Mouse (Mus musculus) stomach, embryonic 15.5 days (tissue): ENCODE results near the gene Ppig. TPM values are rescaled to one million over a fixed set of nuclear protein-coding genes. Genes with fewer than 3 reads are reported as not detected.
A peak's percentile ranks its signal among the peaks of the same experiment; 100 is the strongest.
"Not testable (repeated sequence)": the region's sequence is repeated elsewhere in the genome, so short reads cannot be mapped to it uniquely, and the experiment has no call there.

Experiments used
- ATAC-seq: fragments of 200-750 bp; cut with Nextera tagmentation; 2 replicates; pipeline ENCODE4 v1.8.0; 2017; ENCODE audit warnings: low read depth, moderate number of reproducible peaks, moderate TSS enrichment; ENCODE audit not compliant: insufficient read depth, low FRiP score
- H3K27ac ChIP-seq: fragments of 300-500 bp; sonication (generic); 2 replicates; pipeline ENCODE4 v1.5.1; 2015; ENCODE audit warnings: mild to moderate bottlenecking, inconsistent platforms
- H3K27me3 ChIP-seq: fragments of 300-500 bp; sonication (generic); replicated peaks from 2 replicates; pipeline ENCODE4 v1.6.1; 2015; ENCODE audit warnings: inconsistent platforms
- H3K36me3 ChIP-seq: fragments of 300-500 bp; sonication (generic); 2 replicates; pipeline ENCODE4 v1.6.1; 2015; ENCODE audit warnings: inconsistent platforms
- H3K4me1 ChIP-seq: fragments of 300-500 bp; sonication (generic); 2 replicates; pipeline ENCODE4 v1.6.1; 2015; ENCODE audit warnings: inconsistent platforms
- H3K4me2 ChIP-seq: fragments of 300-500 bp; sonication (generic); 2 replicates; pipeline ENCODE4 v1.6.1; 2015; ENCODE audit warnings: mild to moderate bottlenecking, inconsistent platforms
- H3K4me3 ChIP-seq: fragments of 300-500 bp; sonication (generic); replicated peaks from 2 replicates; pipeline ENCODE4 v1.5.1; 2015; ENCODE audit warnings: inconsistent platforms
- H3K9ac ChIP-seq: fragments of 300-500 bp; sonication (generic); 2 replicates; pipeline ENCODE4 v1.6.1; 2015; ENCODE audit warnings: inconsistent platforms
- H3K9me3 ChIP-seq: fragments of 300-500 bp; sonication (generic); 2 replicates; pipeline ENCODE4 v1.6.1; 2016; ENCODE audit warnings: inconsistent platforms
- WGBS: fragments of 180-500 bp; shearing (Covaris S2); methylation state at CpG from one replicate; pipeline ENCODE4 v1.1.7; 2015; 5-methylcytosine and 5-hydroxymethylcytosine counted together
- polyA plus RNA-seq: library from polyadenylated mRNA; unstranded; fragments of >200 nt; fragmentation: Nextera tagmentation; extraction: Ambion mirVana; gene quantifications from 2 replicates; pipeline ENCODE4 v1.2.1, GENCODE M21; 2015

The Ppig gene
- polyA plus RNA-seq: 124 and 152 TPM in 2 replicates

DNA sequence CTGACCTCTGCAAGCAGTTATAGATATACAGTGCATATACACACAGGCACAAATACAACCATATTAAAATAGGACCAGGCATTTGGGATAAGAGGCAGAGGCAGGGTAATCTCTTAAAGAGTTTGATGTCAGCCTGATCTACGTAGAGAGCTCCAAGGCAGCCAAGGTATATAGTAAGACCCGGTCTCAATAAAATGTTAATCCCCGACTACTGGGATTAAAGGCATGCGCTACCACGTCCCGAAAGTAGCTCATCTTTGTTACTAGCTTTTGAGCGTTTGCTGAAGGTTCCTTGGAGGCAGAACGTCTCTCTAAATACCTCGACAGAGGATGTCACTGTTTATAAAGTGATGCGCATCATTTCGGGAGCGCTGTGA, at the start of gene Ppig:
TSS of gene Ppig (plus strand) at position 273 of the 377 bp plus-strand sequence.
- H3K4me1 ChIP-seq: 0 out of 2 replicates have a peak, but pooled peaks cover 4% of the 10 kb centered on the region
- 5% methylated on average over 12 of the region's 12 CpGs for WGBS
- H3K4me2 ChIP-seq: peak within 1 kb of the TSS; percentile 70
- peak within 1 kb of the TSS; percentile 93 for H3K27ac ChIP-seq
- H3K4me3 ChIP-seq: peak within 1 kb of the TSS; percentile 99
- H3K9me3 ChIP-seq: no peaks in the 10 kb centered on the region
- ATAC-seq: peak; percentile 2; the same call in 1 of the 2 replicates
- H3K36me3 ChIP-seq: no peaks in the 10 kb centered on the region
- H3K27me3 ChIP-seq: no peaks in the 10 kb centered on the region
- H3K9ac ChIP-seq: peak within 1 kb of the TSS; percentile 93

DNA sequence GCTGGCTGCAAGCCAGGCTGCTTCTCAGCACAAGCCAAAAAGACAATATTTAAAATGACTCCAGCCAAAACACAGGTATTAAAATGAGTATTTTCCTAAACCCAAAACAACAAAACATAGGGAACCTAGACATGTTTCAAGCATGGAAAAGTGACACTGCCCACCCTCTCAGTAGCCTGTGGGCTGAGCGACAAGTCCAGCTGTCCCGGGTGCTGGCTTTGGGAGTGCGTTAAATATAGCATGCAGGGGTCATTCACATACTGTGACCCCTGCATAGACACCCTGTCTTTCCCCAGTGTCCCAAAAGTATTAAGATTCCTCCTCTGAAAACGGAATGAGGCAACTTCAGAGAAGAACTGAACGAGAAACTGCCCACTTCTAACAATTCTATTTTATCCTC, 48.6 kb upstream of the Ppig start:
- Histone ChIP-seq H3K4me1 (no peaks in the 10 kb centered on the region), H3K27me3 (no peaks in the 10 kb centered on the region), H3K4me3 (no peak overlapping the region), H3K27ac (no peak overlapping the region), H3K4me2 (no peak overlapping the region), H3K9me3 (no peaks in the 10 kb centered on the region), H3K9ac (no peak overlapping the region), H3K36me3 (no peaks in the 10 kb centered on the region)
- no peak for ATAC-seq
- 62% methylated on average over 5 of the region's 5 CpGs for WGBS

GRCm38 (mm10) chr2:69675266-69675665, 47.1 kb upstream of the Ppig start:
- H3K4me2 ChIP-seq: no peak overlapping the region
- no peaks in the 10 kb centered on the region for H3K9me3 ChIP-seq
- H3K36me3 ChIP-seq: no peaks in the 10 kb centered on the region
- H3K4me1 ChIP-seq: no peaks in the 10 kb centered on the region
- H3K27me3 ChIP-seq: no peaks in the 10 kb centered on the region
- no peak for ATAC-seq
- no peak overlapping the region for H3K27ac ChIP-seq
- WGBS: 90% methylated on average over 9 of the region's 9 CpGs
- no peak overlapping the region for H3K9ac ChIP-seq
- no peak overlapping the region for H3K4me3 ChIP-seq

GRCm38 (mm10) chr2:69676713-69677112, 45.6 kb upstream of the Ppig start:
- no peak overlapping the region for H3K4me3 ChIP-seq
- H3K27ac ChIP-seq: no peak overlapping the region
- H3K4me2 ChIP-seq: no peak overlapping the region
- WGBS: 54% methylated on average over 2 of the region's 2 CpGs
- no peaks in the 10 kb centered on the region for H3K4me1 ChIP-seq
- H3K27me3 ChIP-seq: no peaks in the 10 kb centered on the region
- no peaks in the 10 kb centered on the region for H3K36me3 ChIP-seq
- no peak for ATAC-seq
- no peaks in the 10 kb centered on the region for H3K9me3 ChIP-seq
- no peak overlapping the region for H3K9ac ChIP-seq

DNA sequence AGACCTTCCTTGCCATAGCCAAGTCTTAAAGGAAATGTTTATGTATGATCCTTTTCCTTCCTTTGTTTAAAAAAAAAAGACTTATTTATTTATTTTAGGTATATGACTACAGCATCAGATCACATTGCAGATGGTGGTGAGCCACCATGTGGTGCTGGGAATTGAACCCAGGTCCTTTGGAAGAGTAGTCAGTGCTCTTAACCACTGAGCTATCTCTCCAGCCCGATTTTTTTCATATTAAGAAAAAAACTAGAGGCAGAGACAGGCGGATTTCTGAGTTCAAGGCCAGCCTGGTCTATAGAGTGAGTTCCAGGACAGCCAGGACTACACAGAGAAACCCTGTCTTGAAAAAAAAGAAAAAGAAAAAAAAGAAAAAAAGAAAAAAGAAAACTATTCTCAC, 45.1 kb upstream of the Ppig start:
- not testable (repeated sequence) for H3K27ac ChIP-seq, H3K9me3 ChIP-seq, ATAC-seq, H3K4me1 ChIP-seq, H3K4me3 ChIP-seq, H3K27me3 ChIP-seq, H3K9ac ChIP-seq, H3K4me2 ChIP-seq, H3K36me3 ChIP-seq
- WGBS: 88% methylated on average over 2 of the region's 2 CpGs

DNA sequence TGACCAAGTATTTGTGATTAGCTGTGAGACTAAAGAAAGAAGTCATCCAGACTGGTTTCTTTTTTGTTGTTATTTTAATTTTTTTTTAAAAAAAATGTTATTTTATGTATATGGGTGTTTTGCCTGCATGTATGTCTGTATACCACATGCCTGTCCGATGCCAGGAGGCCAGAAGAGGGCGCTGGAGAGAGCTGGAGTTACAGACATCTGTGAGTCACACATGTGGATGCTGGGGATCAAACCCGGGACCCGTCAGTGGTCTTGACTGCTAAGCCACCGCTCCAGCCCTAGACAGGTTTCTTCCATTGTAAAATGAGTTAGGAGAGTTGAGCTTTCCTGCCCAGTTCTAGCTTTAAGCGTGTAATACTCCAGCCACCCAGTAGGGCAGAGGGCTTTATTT, 42.4 kb upstream of the Ppig start:
- Histone ChIP-seq H3K4me2 (no peak overlapping the region), H3K4me1 (no peaks in the 10 kb centered on the region), H3K4me3 (no peak overlapping the region), H3K27me3 (no peaks in the 10 kb centered on the region), H3K36me3 (no peaks in the 10 kb centered on the region), H3K27ac (no peak overlapping the region), H3K9ac (no peak overlapping the region), H3K9me3 (no peaks in the 10 kb centered on the region)
- WGBS: 60% methylated on average over 6 of the region's 6 CpGs
- ATAC-seq: no peak

DNA sequence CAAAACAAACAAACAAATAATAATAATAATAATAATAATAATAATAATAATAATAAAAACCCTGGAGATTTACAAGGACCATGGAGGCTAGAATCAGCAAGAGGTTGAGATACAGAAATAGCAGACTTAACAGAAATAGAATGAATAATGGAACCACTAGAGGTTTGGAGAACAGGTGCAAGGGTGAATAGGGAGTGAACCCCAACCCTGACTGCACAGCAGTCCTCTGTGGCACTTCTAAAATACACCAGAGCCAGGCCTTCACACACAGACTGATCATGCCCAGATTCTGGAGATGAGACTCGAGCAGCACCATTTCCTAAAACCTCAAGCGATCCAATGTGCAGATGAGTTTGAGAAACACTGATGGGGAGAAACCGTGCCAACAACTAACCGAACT, 40.4 kb upstream of the Ppig start:
- Histone ChIP-seq H3K27me3 (no peaks in the 10 kb centered on the region), H3K4me1 (no peaks in the 10 kb centered on the region), H3K27ac (no peak overlapping the region), H3K36me3 (no peaks in the 10 kb centered on the region), H3K4me3 (no peak overlapping the region), H3K9me3 (no peaks in the 10 kb centered on the region), H3K9ac (no peak overlapping the region), H3K4me2 (no peak overlapping the region)
- 90% methylated on average over 4 of the region's 4 CpGs for WGBS
- ATAC-seq: no peak

DNA sequence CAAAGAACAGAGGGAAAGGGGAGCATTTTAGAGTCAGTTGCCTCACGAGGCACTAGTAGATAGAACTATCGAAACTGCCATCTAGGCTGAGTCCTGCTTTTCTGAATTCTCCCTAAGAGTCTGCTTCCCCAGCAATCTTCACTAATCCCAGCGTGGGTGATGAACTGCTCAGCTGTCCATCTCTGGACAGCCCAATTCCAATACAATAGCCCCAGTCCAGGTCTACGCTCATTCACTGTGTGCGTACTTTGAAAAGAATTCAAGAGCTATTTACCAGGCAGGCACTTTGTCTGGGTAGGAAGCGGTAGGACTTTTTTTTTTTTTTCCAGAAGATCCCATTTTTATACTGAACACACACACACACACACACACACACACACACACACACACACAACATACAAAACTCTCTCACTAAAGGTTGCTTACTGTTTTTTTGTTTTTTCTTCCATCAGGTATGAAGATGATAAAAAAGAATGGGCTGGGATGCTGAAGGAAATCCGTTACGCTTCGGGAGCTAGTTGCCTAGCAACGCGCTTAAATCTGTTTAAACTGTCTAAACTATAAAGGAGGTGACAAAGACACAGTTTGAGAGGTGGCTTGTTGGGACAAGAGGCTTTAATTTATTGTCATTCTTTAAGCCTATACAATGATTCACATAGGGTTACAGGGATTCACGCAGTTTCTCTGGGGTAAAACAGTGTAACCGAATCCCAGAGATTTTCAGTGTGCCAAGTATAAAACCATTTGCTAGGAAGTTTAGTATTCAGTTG, 39.1 kb upstream of the Ppig start:
- ATAC-seq: no peak
- 85% methylated on average over 13 of the region's 13 CpGs for WGBS
- Histone ChIP-seq H3K27me3 (no peaks in the 10 kb centered on the region), H3K9me3 (no peaks in the 10 kb centered on the region), H3K4me3 (no peak overlapping the region), H3K4me2 (no peak overlapping the region), H3K36me3 (no peaks in the 10 kb centered on the region), H3K27ac (no peak overlapping the region), H3K4me1 (no peaks in the 10 kb centered on the region), H3K9ac (no peak overlapping the region)

DNA sequence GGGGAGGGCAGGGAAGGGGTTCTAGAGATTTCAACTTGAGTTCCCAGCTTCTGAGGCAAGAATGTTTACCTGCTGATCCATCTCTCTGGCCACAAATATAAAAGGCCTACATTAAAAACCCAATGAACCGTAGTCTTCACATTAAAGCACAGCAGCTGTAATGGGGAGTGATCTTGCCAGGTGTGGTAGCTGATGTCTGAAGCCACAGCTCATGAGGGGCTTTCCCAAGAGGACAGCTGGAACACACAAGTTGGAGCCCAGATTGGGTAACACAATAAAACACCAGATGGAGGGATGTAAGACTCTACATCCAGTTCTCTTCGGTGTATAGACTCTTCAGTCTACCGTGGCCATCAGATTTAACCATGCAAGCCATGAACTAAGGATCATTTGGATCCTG, 37.9 kb upstream of the Ppig start:
- Histone ChIP-seq H3K4me1 (no peaks in the 10 kb centered on the region), H3K9ac (no peak overlapping the region), H3K4me3 (no peak overlapping the region), H3K9me3 (no peaks in the 10 kb centered on the region), H3K36me3 (no peaks in the 10 kb centered on the region), H3K27me3 (no peaks in the 10 kb centered on the region), H3K4me2 (no peak overlapping the region), H3K27ac (no peak overlapping the region)
- no peak for ATAC-seq
- WGBS: 90% methylated on average over 3 of the region's 3 CpGs

GRCm38 (mm10) chr2:69690214-69690613, 32.1 kb upstream of the Ppig start:
- H3K4me3 ChIP-seq: no peak overlapping the region
- no peaks in the 10 kb centered on the region for H3K9me3 ChIP-seq
- no peak overlapping the region for H3K9ac ChIP-seq
- 96% methylated on average over 3 of the region's 3 CpGs for WGBS
- no peak for ATAC-seq
- H3K27me3 ChIP-seq: no peaks in the 10 kb centered on the region
- peaks cover 10% of the 10 kb centered on the region; the same call in 1 of the 2 replicates for H3K36me3 ChIP-seq
- H3K4me2 ChIP-seq: no peak overlapping the region
- H3K4me1 ChIP-seq: no peaks in the 10 kb centered on the region
- H3K27ac ChIP-seq: no peak overlapping the region

DNA sequence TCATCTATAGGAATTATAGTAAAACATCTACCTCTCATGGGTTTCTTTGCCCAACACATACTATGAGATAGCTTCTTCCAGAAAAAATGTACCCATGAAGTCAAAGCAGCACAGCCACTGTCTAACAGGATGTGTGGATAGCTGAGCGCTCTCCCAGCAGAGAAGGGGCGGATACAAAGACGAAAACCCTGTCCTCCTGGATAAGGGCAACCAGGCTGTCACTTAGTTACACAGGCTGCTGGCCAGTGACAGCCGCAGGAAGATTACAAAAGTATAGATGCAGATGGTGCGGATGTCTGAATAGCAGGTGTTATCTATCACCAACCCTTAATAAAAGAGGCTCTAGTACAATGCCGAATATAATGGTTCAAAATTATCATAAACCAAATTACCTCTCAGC, 31.5 kb upstream of the Ppig start:
- peaks cover 10% of the 10 kb centered on the region; the same call in 1 of the 2 replicates for H3K36me3 ChIP-seq
- H3K4me3 ChIP-seq: no peak overlapping the region
- ATAC-seq: no peak
- H3K4me2 ChIP-seq: no peak overlapping the region
- H3K9me3 ChIP-seq: no peaks in the 10 kb centered on the region
- H3K4me1 ChIP-seq: no peaks in the 10 kb centered on the region
- 83% methylated on average over 6 of the region's 6 CpGs for WGBS
- no peak overlapping the region for H3K9ac ChIP-seq
- H3K27ac ChIP-seq: no peak overlapping the region
- H3K27me3 ChIP-seq: no peaks in the 10 kb centered on the region

- Histone ChIP-seq H3K27me3 (no peaks in the 10 kb centered on the region), H3K27ac (no peak overlapping the region), H3K4me2 (no peak overlapping the region), H3K9me3 (no peaks in the 10 kb centered on the region), H3K4me3 (no peak overlapping the region), H3K36me3 (peaks cover 10% of the 10 kb centered on the region; the same call in 1 of the 2 replicates), H3K9ac (no peak overlapping the region), H3K4me1 (no peaks in the 10 kb centered on the region)
- ATAC-seq: no peak
- 89% methylated on average over 11 of the region's 11 CpGs for WGBS
Observed at GRCm38 (mm10) chr2:69693501-69693900, 28.8 kb upstream of the Ppig start.

DNA sequence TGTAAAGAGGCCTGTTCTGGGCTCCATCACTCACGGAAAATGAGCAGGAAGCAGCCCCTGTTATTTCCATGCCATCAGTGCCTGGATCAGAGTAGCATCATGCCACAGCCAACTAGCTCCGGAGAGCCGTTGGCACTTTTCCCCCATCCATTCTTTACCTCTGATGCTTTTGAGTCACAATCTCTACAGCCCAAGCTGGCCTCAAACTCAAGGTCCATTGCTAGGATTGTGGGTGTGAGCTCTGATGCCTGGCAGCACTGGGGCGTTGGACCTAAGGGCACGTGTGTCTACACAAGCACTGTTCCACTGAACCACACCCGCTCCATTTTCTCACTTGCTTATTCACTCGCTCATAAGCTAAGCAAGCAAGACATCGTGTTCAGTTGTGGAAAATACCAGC, 21.9 kb upstream of the Ppig start:
- Histone ChIP-seq H3K27me3 (no peaks in the 10 kb centered on the region), H3K9me3 (no peaks in the 10 kb centered on the region), H3K4me1 (no peaks in the 10 kb centered on the region), H3K4me2 (no peak overlapping the region), H3K4me3 (no peak overlapping the region), H3K27ac (no peak overlapping the region), H3K36me3 (no peaks in the 10 kb centered on the region), H3K9ac (no peak overlapping the region)
- WGBS: 94% methylated on average over 8 of the region's 8 CpGs
- no peak for ATAC-seq
